Mouse (Mus musculus) kidney, postnatal 0 days (tissue): ENCODE results near the gene Ado. TPM values are rescaled to one million over a fixed set of nuclear protein-coding genes. Genes with fewer than 3 reads are reported as not detected.

Experiments used
- ATAC-seq: fragments of 200-750 bp; cut with Nextera tagmentation; replicated peaks from 2 replicates; pipeline ENCODE4 v1.8.0; 2017; ENCODE audit warnings: low read depth, moderate number of reproducible peaks, moderate TSS enrichment, moderate library complexity; ENCODE audit not compliant: low FRiP score
- DNase-seq: peaks from one replicate; pipeline ENCODE4 v3.0.0-alpha.2; 2016; ENCODE audit warnings: low spot score
- H3K27ac ChIP-seq: fragments of 300-500 bp; sonication (generic); 2 replicates; pipeline ENCODE4 v1.5.1; 2014; ENCODE audit warnings: mild to moderate bottlenecking
- H3K27me3 ChIP-seq: fragments of 300-500 bp; sonication (generic); 2 replicates; pipeline ENCODE4 v1.6.1; 2014; ENCODE audit warnings: low read length, mixed read lengths; ENCODE audit not compliant: insufficient read depth
- H3K36me3 ChIP-seq: fragments of 300-500 bp; sonication (generic); 2 replicates; pipeline ENCODE4 v1.6.1; 2014; ENCODE audit warnings: low read length, mixed read lengths; ENCODE audit not compliant: insufficient read depth
- H3K4me1 ChIP-seq: fragments of 300-500 bp; sonication (generic); replicated peaks from 2 replicates; pipeline ENCODE4 v1.6.1; 2014; ENCODE audit warnings: antibody characterized with exemption, low read length, mixed read lengths; ENCODE audit not compliant: insufficient read depth
- H3K4me2 ChIP-seq: fragments of 300-500 bp; sonication (generic); 2 replicates; pipeline ENCODE4 v1.6.1; 2014; ENCODE audit warnings: mild to moderate bottlenecking, low read length, moderate library complexity, mixed read lengths
- H3K4me3 ChIP-seq: fragments of 300-500 bp; sonication (generic); replicated peaks from 2 replicates; pipeline ENCODE4 v1.5.1; 2014; ENCODE audit warnings: low read depth, low read length
- H3K9ac ChIP-seq: fragments of 300-500 bp; sonication (generic); 2 replicates; pipeline ENCODE4 v1.6.1; 2014; ENCODE audit warnings: low read depth, low read length
- H3K9me3 ChIP-seq: fragments of 300-500 bp; sonication (generic); replicated peaks from 2 replicates; pipeline ENCODE4 v1.6.1; 2016; ENCODE audit warnings: low read length, inconsistent platforms, mixed read lengths
- CTCF ChIP-seq: IDR thresholded peaks from 2 replicates; pipeline ENCODE4 v1.5.1; 2016; ENCODE audit warnings: antibody characterized with exemption, low read depth, mild to moderate bottlenecking, moderate library complexity
- WGBS: fragments of 180-500 bp; shearing (Covaris S2); extraction: QIAGEN DNeasy Blood & Tissue Kit; methylation state at CpG from one replicate; pipeline ENCODE4 v1.1.7; 2014; 5-methylcytosine and 5-hydroxymethylcytosine counted together
- polyA plus RNA-seq: library from polyadenylated mRNA; unstranded; fragments of >200 nt; fragmentation: Nextera tagmentation; extraction: Ambion mirVana; gene quantifications from 2 replicates; pipeline ENCODE4 v1.2.1, GENCODE M21; 2015

The Ado gene
- polyA plus RNA-seq = 51.2 and 56.8 TPM in 2 replicates

DNA sequence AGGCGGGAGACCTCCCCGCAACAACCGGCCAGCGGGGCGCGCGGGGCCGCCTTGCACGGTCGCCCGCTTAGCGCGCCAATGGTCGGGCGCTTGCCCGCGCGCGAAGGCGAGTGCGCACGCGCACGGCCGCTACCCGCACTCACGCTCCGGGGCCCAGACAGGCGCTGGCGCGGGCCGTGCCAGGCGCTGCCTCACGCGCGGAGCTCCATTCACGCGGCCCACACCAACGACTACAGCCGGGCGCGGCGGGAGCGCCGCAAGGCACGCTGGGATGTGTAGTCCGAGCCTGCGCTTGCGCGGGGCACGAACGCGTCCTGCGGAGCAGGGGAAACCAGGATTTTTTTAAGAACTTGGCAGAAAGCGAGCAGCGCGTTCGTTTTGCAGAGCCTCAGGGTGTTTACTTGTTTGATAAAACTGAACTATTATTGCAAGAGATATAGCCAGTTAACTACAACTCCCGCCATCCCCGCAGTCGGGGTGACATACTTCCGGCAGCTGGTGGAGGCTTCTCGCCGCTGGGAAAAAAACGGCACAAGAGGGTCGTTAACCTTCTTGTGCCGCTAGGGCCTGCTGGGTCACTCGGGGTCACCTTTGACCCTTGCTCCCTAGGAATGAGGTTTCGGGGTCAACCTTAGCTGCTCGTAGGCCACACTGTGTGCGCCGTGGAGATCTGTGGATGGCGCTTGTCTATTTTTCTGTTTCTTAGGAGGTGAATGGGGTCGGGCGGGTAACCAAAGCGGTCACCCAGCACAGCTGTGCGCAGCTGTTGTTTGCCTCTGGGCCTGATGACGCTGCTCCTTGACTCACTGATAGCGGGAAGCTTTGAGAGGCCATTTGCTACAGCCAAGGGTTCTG, at the start of gene Ado:
TSS of gene Ado (minus strand) at position 79 of the 855 bp plus-strand sequence.
- peak; percentile 89 for ATAC-seq
- under 1% methylated on average over 79 of the region's 79 CpGs for WGBS
- peak; percentile 26; the same call in 1 of the 2 replicates for TF ChIP-seq CTCF
- peaks cover 3% of the 10 kb centered on the region; the same call in 1 of the 2 replicates for H3K36me3 ChIP-seq
- peak within 1 kb of the TSS; percentile 90 for H3K4me3 ChIP-seq
- no peaks in the 10 kb centered on the region for H3K27me3 ChIP-seq
- peak within 1 kb of the TSS; percentile 91 for H3K9ac ChIP-seq
- peak within 1 kb of the TSS; percentile 96 for H3K4me2 ChIP-seq
- peak; percentile 95 for DNase-seq
- peaks cover 9% of the 10 kb centered on the region; the same call in 1 of the 2 replicates for H3K4me1 ChIP-seq
- no peaks in the 10 kb centered on the region for H3K9me3 ChIP-seq
- H3K27ac ChIP-seq = peak within 1 kb of the TSS; percentile 95

DNA sequence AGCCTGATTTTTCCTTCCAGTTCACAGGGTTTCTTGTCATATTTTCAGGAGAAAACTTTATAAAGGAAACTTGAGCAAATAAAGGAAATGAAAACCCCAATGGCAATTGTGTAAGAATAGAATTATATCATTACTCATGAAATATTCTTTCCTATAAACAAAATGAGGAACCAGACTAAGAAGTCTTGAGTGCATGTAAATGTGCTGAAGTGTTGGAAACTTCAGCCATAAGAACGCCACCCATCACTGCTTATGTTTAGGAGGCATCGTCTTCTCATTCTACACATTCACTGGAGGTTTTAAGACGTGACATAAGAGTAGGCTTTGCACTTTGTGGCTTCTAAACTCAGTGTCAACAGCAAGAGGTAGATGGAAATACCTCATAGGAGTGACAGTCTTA, 46.5 kb upstream of the Ado start:
- Histone ChIP-seq H3K4me3 (no peak overlapping the region), H3K9me3 (no peaks in the 10 kb centered on the region), H3K4me1 (no peaks in the 10 kb centered on the region), H3K36me3 (no peaks in the 10 kb centered on the region), H3K4me2 (no peak overlapping the region), H3K9ac (no peak overlapping the region), H3K27ac (no peak overlapping the region), H3K27me3 (no peaks in the 10 kb centered on the region)
- ATAC-seq (no peak), DNase-seq (no peak)
- no peak for TF ChIP-seq CTCF
- 84% methylated on average over 3 of the region's 3 CpGs for WGBS

DNA sequence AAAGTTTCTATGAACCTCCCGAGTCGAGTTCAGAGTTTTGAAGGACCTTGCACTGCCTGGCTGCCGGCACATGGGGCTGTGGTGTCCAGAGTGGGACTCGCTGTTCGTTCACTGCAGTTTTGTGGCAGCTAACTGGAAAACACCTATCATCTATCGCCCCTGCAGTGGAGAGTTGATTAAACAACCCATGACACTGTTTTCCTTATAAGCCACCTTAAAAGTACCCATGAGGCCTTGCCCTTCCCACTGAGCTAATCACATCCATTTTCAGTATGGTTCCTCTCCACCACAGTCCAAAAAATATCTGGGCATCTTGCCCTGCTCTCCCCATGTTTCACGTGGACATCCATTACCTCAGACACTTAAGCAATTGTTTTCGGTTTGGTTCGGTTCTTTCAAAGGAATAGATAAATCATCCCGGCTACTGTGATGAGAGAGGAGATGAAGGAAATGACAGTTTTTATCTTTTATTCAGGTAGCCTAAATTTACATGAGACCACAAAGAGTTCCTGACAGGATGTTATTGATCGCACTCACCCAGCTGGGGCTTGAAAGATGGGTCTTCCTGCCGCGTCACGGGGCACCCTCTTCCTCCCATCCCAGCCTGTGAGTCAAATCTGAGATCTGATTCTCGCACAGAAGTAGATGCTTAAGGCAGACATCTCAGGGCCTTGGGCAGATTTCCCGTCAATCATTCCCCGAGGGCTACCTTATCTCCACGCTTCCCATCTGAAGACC, 37.3 kb upstream of the Ado start:
- WGBS = 86% methylated on average over 18 of the region's 18 CpGs
- no peaks in the 10 kb centered on the region for H3K27me3 ChIP-seq
- no peak overlapping the region for H3K27ac ChIP-seq
- H3K9ac ChIP-seq = no peak overlapping the region
- no peaks in the 10 kb centered on the region for H3K36me3 ChIP-seq
- H3K4me1 ChIP-seq = no peaks in the 10 kb centered on the region
- H3K9me3 ChIP-seq = no peaks in the 10 kb centered on the region
- DNase-seq (no peak), ATAC-seq (no peak)
- H3K4me3 ChIP-seq = no peak overlapping the region
- no peak overlapping the region for H3K4me2 ChIP-seq
- no peak for TF ChIP-seq CTCF

DNA sequence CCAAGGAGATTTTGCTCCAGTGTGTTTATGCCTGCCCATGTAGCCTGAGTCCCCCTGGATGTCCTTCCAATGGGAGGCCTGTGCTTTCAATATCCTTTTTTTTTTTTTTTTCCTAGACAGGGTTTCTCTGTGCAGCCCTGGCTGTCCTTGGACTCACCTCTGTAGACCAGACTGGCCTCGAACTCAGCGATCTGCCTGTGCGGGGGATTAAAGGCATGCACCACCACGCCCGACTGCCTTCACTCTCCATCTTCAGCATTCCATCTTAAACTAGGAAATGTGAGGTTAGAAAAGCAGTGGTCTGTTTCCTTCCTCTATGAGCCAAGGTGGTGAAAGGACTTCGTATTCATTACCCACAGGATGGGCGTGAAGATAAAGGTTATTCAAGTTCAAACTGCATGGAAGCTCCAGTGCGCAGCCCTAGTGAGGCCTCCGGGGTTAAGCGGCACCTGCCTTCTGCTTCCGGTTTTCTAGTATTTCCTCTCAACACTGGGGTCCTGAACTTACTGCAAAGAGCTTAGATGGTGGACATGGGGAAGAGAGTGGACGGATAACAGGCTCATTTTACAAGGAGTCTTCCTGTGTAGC, 33.0 kb upstream of the Ado start:
- H3K4me1 ChIP-seq = no peaks in the 10 kb centered on the region
- DNase-seq = peak; percentile 73
- no peak overlapping the region for H3K4me3 ChIP-seq
- H3K27me3 ChIP-seq = no peaks in the 10 kb centered on the region
- 37% methylated on average over 12 of the region's 12 CpGs for WGBS
- no peak for TF ChIP-seq CTCF
- H3K27ac ChIP-seq = no peak overlapping the region
- peak; percentile 16; the same call in 1 of the 2 replicates for ATAC-seq
- no peak overlapping the region for H3K9ac ChIP-seq
- no peak overlapping the region for H3K4me2 ChIP-seq
- no peaks in the 10 kb centered on the region for H3K9me3 ChIP-seq
- no peaks in the 10 kb centered on the region for H3K36me3 ChIP-seq

DNA sequence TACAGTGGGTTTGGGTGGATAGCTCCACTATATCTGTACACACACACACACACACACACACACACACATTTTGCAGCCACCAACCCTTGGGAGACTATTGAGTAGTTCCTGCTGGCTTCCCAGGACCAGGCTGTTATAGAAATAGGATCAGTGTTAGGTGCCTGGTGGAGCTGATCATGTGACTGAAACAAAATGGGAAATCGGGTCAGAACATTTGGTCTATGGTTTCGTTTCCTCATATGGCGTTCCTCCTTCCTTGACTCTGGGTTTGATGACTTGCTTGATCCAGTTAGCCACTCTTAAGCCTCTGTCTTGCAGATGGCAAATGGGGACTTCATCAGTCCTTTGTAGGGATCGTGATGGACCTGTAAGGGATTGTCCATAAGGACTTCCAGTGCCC, 31.1 kb upstream of the Ado start:
- Histone ChIP-seq H3K9me3 (no peaks in the 10 kb centered on the region), H3K27me3 (no peaks in the 10 kb centered on the region), H3K27ac (no peak overlapping the region), H3K9ac (no peak overlapping the region), H3K4me2 (no peak overlapping the region), H3K4me3 (no peak overlapping the region), H3K36me3 (no peaks in the 10 kb centered on the region), H3K4me1 (no peaks in the 10 kb centered on the region)
- ATAC-seq (no peak), DNase-seq (no peak)
- 90% methylated on average over 4 of the region's 4 CpGs for WGBS
- TF ChIP-seq CTCF = no peak

DNA sequence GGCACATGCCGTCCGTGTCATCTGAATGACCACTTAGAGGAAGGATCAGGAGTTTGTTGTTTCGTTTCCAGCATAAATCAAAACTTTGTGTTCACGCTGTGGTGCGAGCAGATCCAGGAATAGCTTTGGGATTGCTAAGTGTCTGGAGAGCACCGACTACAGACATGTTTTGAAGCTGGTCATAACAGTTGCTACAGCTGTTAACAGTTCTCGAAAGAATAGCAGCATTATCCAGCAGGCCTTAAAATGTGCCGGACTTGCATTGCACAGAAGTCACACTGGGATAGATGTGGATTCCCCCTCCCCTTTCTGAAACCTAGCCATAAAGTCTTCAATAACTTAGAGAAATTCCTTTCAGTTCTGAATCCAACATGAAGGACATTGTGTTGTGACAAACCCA, 24.6 kb upstream of the Ado start:
- DNase-seq = peak; percentile 22
- ATAC-seq = no peak
- no peaks in the 10 kb centered on the region for H3K27me3 ChIP-seq

More for the DNA sequence above, 24.6 kb upstream of the Ado start:
- no peak for TF ChIP-seq CTCF
- H3K4me2 ChIP-seq = no peak overlapping the region
- no peaks in the 10 kb centered on the region for H3K9me3 ChIP-seq
- no peak overlapping the region for H3K4me3 ChIP-seq
- no peak overlapping the region for H3K9ac ChIP-seq
- 60% methylated on average over 8 of the region's 8 CpGs for WGBS
- H3K27ac ChIP-seq = no peak overlapping the region
- H3K36me3 ChIP-seq = no peaks in the 10 kb centered on the region
- no peaks in the 10 kb centered on the region for H3K4me1 ChIP-seq
